Mouse (Mus musculus): ENCODE measurements around the gene Gm4756.

- TF ChIP-seq CTCF (IDR thresholded peaks at IDR 0.05; ENCODE audit: low read depth), result no peak
- TF ChIP-seq EP300 (IDR thresholded peaks at IDR 0.05; ENCODE audit: low read depth), result no peak
These were observed 21.5 kb upstream of the Gm4756 start for GRCm38 (mm10) chr12:72670921-72671320.

Data from liver, embryonic 14.5 days (tissue).